Mouse (Mus musculus) lung, adult 2 months (tissue): ENCODE results near the gene Tjp3.

Experiments
- CTCF ChIP-seq: fragments of 200-500 bp; IDR thresholded peaks from 2 replicates; pipeline ENCODE4 v1.5.1; 2011; ENCODE audit warnings: mild to moderate bottlenecking, low read length, control low read depth; ENCODE audit not compliant: insufficient read depth
- POLR2A ChIP-seq: fragments of 200-500 bp; IDR thresholded peaks from 2 replicates; pipeline ENCODE4 v1.6.1; 2011; ENCODE audit warnings: low read depth, mild to moderate bottlenecking, control low read depth, low read length, borderline replicate concordance; ENCODE audit errors: extremely low read depth

- TF ChIP-seq CTCF, result no peak
- TF ChIP-seq POLR2A, result no peak
Observed at GRCm38 (mm10) chr10:81259225-81259884, 32.0 kb downstream of the Tjp3 start.
